Mouse (Mus musculus): Measurements from ENCODE around the gene Wipf3.

Gene Wipf3

GRCm38 (mm10) chr6:54432191-54432590 is 2.8 kb downstream of the Wipf3 start:
- DNase-seq (ENCODE audit: low spot score), result no peak

- no peak for DNase-seq (ENCODE audit: low spot score)
Observed at GRCm38 (mm10) chr6:54432806-54433545, 3.6 kb downstream of the Wipf3 start.

DNA sequence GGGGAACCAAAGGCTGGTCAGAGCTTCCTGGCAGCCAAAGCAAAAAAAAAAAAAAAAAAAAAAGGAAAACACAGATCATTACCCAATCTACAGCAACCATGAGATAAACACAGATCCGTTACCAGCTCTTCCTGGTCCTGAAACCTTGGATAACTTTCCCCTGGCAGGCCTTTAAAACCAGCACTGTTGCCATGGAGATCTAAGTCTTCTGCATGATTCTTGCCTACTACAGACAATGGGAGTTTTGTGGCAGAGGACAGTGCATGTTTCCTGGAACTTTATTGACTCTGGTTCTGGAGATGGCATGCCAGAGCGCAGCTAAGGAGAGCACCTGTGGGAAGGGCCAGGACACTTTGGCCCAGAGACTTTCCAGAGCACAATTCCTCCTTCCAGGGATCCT is 4.8 kb downstream of the Wipf3 start:
- no peak for DNase-seq (ENCODE audit: low spot score)

DNA sequence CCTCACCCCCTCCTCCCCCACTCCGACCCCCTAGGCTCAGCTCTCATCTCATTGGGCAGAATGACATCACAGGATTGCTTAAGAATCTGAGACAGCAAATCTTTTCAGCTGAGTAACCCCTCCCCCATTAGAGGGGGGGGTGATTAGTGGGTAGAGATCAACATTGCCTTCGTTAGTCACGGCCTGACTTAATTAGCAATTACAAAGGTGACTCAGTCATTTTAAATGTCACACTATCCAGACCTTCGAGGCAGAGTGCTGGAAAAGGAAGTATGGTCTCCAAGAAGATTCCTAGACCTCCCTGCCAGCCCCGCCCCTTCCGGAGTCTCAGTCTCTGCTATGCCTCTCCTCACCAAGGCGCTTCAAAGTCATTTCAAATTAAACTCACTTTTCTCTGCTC is 6.3 kb downstream of the Wipf3 start:
- no peak for DNase-seq (ENCODE audit: low spot score)

DNA sequence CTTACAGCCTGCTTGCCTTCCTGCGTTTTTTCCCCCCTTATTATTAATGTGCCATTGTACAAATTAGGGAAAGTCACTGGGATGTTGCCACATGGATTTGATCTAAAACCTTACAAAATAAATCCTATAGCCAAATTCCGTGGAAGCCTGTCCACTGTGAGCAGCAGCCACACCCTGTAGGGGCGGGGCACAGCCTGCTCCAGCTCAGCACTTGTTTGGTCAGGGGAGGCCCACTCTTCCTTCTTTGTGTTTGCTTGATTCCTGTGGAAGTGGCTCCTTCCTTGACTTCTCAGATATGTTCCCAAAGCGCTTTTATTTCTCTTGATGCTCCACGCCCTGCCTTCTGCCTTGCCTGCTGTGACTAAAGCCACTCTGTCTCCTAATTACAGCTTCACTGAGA is 6.9 kb downstream of the Wipf3 start:
- no peak for DNase-seq (ENCODE audit: low spot score)

DNA sequence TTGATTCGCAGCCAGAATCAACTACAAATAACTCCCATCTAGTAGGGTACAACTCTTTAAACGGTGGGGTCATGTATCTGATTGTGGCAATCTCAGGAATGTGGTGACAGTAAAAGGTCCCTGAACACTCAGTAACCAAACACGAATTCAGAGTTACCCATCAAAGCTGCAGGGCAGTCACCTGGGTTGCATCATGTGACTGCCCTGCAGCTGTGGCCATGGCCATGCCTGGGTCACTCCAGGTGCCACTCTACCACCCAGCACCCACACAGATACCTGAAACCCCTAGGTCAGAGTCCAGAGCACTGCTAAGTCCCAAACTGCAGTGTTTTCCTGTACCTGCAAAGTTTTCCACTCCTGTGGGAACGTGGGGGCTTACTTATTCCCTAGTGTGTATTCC is 9.1 kb downstream of the Wipf3 start:
- DNase-seq (ENCODE audit: low spot score), result no peak

- DNase-seq (ENCODE audit: low spot score), result no peak
Observed at GRCm38 (mm10) chr6:54440658-54441057, 11.3 kb downstream of the Wipf3 start.

- no peak for DNase-seq (ENCODE audit: low spot score)
Observed at GRCm38 (mm10) chr6:54443657-54444056, 14.3 kb downstream of the Wipf3 start.

DNA sequence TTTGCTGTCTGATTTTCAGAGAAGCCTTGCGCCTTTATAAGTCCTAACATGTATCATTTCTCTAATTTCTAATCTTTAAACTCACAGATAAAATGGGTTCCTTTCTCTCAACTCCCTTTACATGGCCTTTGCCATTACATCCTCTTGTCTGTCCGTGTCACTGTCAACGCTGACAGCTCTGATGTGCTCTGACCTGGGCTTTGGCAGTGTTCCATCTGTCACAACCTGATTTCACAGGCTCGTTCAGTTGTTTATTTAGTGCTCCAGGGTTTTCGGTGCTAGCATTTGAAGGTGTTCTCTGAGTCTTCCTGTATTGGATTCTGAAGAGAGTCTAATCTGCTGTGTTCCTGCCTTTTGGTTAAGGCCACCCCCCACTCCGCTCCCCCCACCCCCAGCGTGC is 14.7 kb downstream of the Wipf3 start:
- no peak for DNase-seq (ENCODE audit: low spot score)

GRCm38 (mm10) chr6:54445249-54445818 is 15.9 kb downstream of the Wipf3 start:
- DNase-seq (ENCODE audit: low spot score), result no peak

GRCm38 (mm10) chr6:54447353-54447752 is 17.9 kb downstream of the Wipf3 start:
- no peak for DNase-seq (ENCODE audit: low spot score)

DNA sequence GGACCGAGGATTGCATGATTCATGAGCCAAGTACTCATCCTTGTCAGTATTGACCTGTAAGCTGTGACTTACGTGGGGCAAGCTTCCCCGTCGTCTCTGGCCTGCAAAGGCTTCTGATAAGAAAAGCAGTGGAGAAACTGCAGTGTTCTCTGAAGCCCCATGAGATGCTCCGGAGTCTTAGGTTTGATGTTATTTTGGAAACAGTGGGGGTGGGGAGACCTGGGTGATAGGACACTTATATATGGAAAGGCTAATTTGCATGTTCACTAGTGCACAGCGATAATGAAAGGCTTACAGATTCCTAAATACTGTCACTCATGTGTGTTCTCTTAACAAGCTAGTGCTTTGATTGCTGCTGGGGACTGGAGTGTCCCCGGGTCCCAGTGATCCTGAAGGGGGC is 30.3 kb downstream of the Wipf3 start:
- no peak for DNase-seq (ENCODE audit: low spot score)

- no peak for DNase-seq (ENCODE audit: low spot score)
Observed at GRCm38 (mm10) chr6:54460172-54460914, 30.9 kb downstream of the Wipf3 start.

- no peak for DNase-seq (ENCODE audit: low spot score)
Observed at GRCm38 (mm10) chr6:54460915-54461671, 31.7 kb downstream of the Wipf3 start.

- DNase-seq (ENCODE audit: low spot score), result no peak
Observed at GRCm38 (mm10) chr6:54462766-54463165, 33.4 kb downstream of the Wipf3 start.

DNA sequence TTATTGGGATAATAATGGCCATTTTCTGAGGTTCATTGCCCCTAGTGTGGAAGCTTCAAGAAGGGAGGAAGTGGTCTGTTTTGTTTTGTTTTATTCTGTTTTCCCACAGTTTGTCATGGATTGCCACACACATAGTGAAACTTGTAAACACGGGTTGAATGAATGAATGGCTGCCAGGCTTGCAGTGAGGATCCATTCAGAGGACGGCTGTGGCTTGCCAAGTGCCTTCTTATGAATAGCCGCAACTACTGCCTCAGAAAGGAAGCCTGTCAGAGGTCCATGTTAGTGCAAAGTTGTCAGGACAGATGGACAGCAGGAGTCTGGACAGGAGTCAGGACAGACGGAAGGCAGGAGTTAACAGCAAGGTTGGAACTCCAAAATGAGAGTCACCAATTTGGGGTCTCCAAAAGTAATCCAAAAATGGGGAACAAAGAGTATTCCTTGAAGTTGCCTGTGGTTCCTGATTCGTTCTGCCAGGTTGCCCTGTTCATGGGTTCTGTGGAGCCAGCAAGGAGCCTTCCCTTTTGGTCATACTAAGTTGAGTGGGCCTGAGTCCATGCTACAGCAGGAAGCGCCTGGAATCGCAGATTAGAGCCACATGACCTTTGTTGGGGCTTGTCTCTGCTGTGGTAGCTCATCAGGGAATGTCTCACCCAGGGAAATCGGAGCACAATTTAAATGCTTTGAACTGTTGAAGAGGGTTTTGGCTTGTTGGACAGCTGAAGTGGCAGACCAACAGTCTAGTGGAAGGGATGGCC is 34.5 kb downstream of the Wipf3 start:
- no peak for DNase-seq (ENCODE audit: low spot score)

DNA sequence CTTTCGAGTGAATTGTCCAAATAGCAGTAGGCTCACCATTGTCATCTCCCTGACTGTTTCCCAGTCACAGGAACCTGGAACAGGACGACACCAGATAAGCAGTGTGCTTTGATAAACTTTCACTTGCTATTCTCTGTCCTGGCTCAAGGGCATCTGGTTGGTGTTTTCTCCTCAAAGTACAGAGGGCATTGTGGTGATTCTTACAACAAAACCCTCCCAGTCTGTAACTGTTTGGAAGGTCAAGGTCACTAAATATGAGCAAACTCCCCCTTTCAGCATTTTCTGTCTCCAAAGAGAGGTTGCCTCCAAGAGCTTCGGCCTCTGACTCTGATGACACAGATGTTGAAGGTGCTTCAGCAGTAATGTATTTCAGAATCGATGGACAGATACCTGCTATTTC is 35.5 kb downstream of the Wipf3 start:
- no peak for DNase-seq (ENCODE audit: low spot score)

- DNase-seq (ENCODE audit: low spot score), result no peak
Observed at GRCm38 (mm10) chr6:54467371-54467770, 38.0 kb downstream of the Wipf3 start.

GRCm38 (mm10) chr6:54471866-54472265 is 42.5 kb downstream of the Wipf3 start:
- no peak for DNase-seq (ENCODE audit: low spot score)

DNA sequence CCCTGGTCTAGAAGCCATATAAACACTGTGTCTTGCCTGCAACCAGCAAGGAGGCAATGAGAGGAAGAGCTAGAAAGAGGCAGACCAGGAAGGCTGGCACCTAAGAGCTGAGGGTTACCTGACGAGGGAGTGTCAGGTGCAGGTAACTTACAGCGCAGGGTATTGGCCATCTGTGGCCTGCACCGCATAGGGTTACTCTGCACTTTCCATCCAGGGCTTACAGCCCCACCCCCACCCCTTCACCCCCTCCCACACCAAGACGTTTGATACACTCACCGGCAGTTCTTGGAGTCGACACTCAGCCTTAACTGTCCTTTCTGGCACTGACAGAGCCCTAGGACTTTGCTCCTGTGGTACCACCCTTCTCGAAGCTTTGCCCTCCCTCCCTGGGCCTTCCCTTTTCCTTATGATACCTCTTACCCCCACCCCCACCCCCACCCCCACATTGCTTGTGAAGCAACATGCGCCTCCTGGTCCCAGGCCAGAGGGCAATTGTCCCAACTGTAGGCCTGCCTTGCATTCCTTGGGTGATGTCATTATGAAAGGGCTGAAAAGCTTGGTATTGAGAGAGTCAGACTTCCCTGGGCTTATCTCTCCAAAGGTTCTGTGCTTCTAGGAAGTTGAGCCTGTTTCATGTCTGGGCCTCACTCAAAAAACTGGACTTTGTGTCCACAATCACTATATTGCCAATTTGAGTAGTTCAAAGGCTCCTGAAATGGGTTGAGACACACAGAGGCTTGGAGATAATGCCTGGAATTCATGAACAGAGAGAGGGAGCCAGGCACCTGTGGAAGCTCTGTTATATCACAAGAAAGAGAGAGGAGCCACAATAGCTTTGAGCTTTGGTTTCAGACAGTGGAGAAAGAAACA is 43.7 kb downstream of the Wipf3 start:
- DNase-seq (ENCODE audit: low spot score), result no peak

Data from ovary, postnatal 10 days (tissue).